Mouse (Mus musculus): ENCODE measurements at regions not wholly inside any gene's neighbourhood (a gene's known extent, or its start where the extent isn't known, plus 50 kb on each side); places are given as distances from the start of the nearest gene placed in this dataset.

GRCm38 (mm10) chr1:4671237-4672019, 136.3 kb upstream of the Gm37988 start:
- H3K9ac ChIP-seq = no peak overlapping the region
- H3K4me1 ChIP-seq (ENCODE audit: insufficient read depth) = no peaks in the 10 kb centered on the region
- ATAC-seq (no peak), DNase-seq (no peak)
- H3K27me3 ChIP-seq (ENCODE audit: insufficient read depth, low read length) = no peaks in the 10 kb centered on the region
- no peak overlapping the region for H3K4me2 ChIP-seq (ENCODE audit: low read depth)
- H3K4me3 ChIP-seq (ENCODE audit: low read depth, low read length) = no peak overlapping the region
- no peaks in the 10 kb centered on the region for H3K36me3 ChIP-seq (ENCODE audit: insufficient read depth)
- TF ChIP-seq CTCF (IDR thresholded peaks at IDR 0.05; ENCODE audit: low read depth) = no peak
- 36% methylated on average over 1 of the region's 1 CpGs for WGBS
- H3K9me3 ChIP-seq (ENCODE audit: low read length) = no peaks in the 10 kb centered on the region
- no peak overlapping the region for H3K27ac ChIP-seq (ENCODE audit: low read depth, low read length)

- Histone ChIP-seq H3K27me3 (ENCODE audit: insufficient read depth, low read length) (no peaks in the 10 kb centered on the region), H3K9me3 (ENCODE audit: low read length) (no peaks in the 10 kb centered on the region), H3K36me3 (ENCODE audit: insufficient read depth) (no peaks in the 10 kb centered on the region), H3K4me2 (ENCODE audit: low read depth) (no peak overlapping the region), H3K4me1 (ENCODE audit: insufficient read depth) (no peaks in the 10 kb centered on the region), H3K9ac (no peak overlapping the region), H3K27ac (ENCODE audit: low read depth, low read length) (no peak overlapping the region), H3K4me3 (ENCODE audit: low read depth, low read length) (no peak overlapping the region)
- DNase-seq = no peak
- WGBS = 81% methylated on average over 4 of the region's 4 CpGs
- no peak for TF ChIP-seq CTCF (IDR thresholded peaks at IDR 0.05; ENCODE audit: low read depth)
- no peak for ATAC-seq
These were observed 135.3 kb upstream of the Gm37988 start for GRCm38 (mm10) chr1:4672344-4672743.

- TF ChIP-seq CTCF (IDR thresholded peaks at IDR 0.05; ENCODE audit: low read depth) = no peak
- 96% methylated on average over 9 of the region's 9 CpGs for whole genome bisulfite sequencing
- ATAC-seq = no peak
These were observed 120.1 kb upstream of the Gm37988 start for GRCm38 (mm10) chr1:4687605-4688004.

GRCm38 (mm10) chr1:4689096-4689495, 118.6 kb upstream of the Gm37988 start:
- Histone ChIP-seq H3K36me3 (ENCODE audit: insufficient read depth) (no peaks in the 10 kb centered on the region), H3K27me3 (ENCODE audit: insufficient read depth, low read length) (no peaks in the 10 kb centered on the region), H3K9ac (no peak overlapping the region), H3K4me1 (ENCODE audit: insufficient read depth) (no peaks in the 10 kb centered on the region), H3K9me3 (ENCODE audit: low read length) (no peaks in the 10 kb centered on the region), H3K4me3 (ENCODE audit: low read depth, low read length) (no peak overlapping the region; the same call in 1 of the 2 replicates), H3K4me2 (ENCODE audit: low read depth) (peak overlapping the region; percentile 35), H3K27ac (ENCODE audit: low read depth, low read length) (no peak overlapping the region)
- DNase-seq (no peak), ATAC-seq (no peak)
- no peak for TF ChIP-seq CTCF (IDR thresholded peaks at IDR 0.05; ENCODE audit: low read depth)
- WGBS = 17% methylated on average over 26 of the region's 26 CpGs

More at GRCm38 (mm10) chr1:4687605-4688004, 120.1 kb upstream of the Gm37988 start:
- Histone ChIP-seq H3K4me2 (ENCODE audit: low read depth) (no peak overlapping the region), H3K4me3 (ENCODE audit: low read depth, low read length) (no peak overlapping the region), H3K4me1 (ENCODE audit: insufficient read depth) (no peaks in the 10 kb centered on the region), H3K27me3 (ENCODE audit: insufficient read depth, low read length) (no peaks in the 10 kb centered on the region), H3K36me3 (ENCODE audit: insufficient read depth) (no peaks in the 10 kb centered on the region), H3K9me3 (ENCODE audit: low read length) (no peaks in the 10 kb centered on the region), H3K27ac (ENCODE audit: low read depth, low read length) (no peak overlapping the region), H3K9ac (no peak overlapping the region)
- no peak for DNase-seq

GRCm38 (mm10) chr1:4703316-4703715, 104.4 kb upstream of the Gm37988 start:
- no peak for TF ChIP-seq CTCF (IDR thresholded peaks at IDR 0.05; ENCODE audit: low read depth)
- ATAC-seq (no peak), DNase-seq (no peak)
- 85% methylated on average over 3 of the region's 3 CpGs for WGBS
- Histone ChIP-seq H3K4me3 (ENCODE audit: low read depth, low read length) (no peak overlapping the region), H3K27ac (ENCODE audit: low read depth, low read length) (no peak overlapping the region), H3K9ac (no peak overlapping the region), H3K27me3 (ENCODE audit: insufficient read depth, low read length) (no peaks in the 10 kb centered on the region), H3K4me2 (ENCODE audit: low read depth) (no peak overlapping the region), H3K9me3 (ENCODE audit: low read length) (no peaks in the 10 kb centered on the region), H3K4me1 (ENCODE audit: insufficient read depth) (no peaks in the 10 kb centered on the region), H3K36me3 (ENCODE audit: insufficient read depth) (no peaks in the 10 kb centered on the region)

GRCm38 (mm10) chr1:4706171-4706570, 101.5 kb upstream of the Gm37988 start:
- Histone ChIP-seq H3K9me3 (ENCODE audit: low read length) (no peaks in the 10 kb centered on the region), H3K27ac (ENCODE audit: low read depth, low read length) (no peak overlapping the region)

GRCm38 (mm10) chr1:4722333-4722931, 85.3 kb upstream of the Gm37988 start:
- DNase-seq (no peak), ATAC-seq (no peak)
- Histone ChIP-seq H3K27ac (ENCODE audit: low read depth, low read length) (no peak overlapping the region), H3K4me2 (ENCODE audit: low read depth) (no peak overlapping the region), H3K36me3 (ENCODE audit: insufficient read depth) (no peaks in the 10 kb centered on the region), H3K27me3 (ENCODE audit: insufficient read depth, low read length) (no peaks in the 10 kb centered on the region), H3K4me1 (ENCODE audit: insufficient read depth) (no peaks in the 10 kb centered on the region), H3K9ac (no peak overlapping the region), H3K9me3 (ENCODE audit: low read length) (no peaks in the 10 kb centered on the region), H3K4me3 (ENCODE audit: low read depth, low read length) (no peak overlapping the region)
- 85% methylated on average over 10 of the region's 10 CpGs for WGBS
- TF ChIP-seq CTCF (IDR thresholded peaks at IDR 0.05; ENCODE audit: low read depth) = no peak

More at GRCm38 (mm10) chr1:4706171-4706570, 101.5 kb upstream of the Gm37988 start:
- Histone ChIP-seq H3K4me1 (ENCODE audit: insufficient read depth) (no peaks in the 10 kb centered on the region), H3K36me3 (ENCODE audit: insufficient read depth) (no peaks in the 10 kb centered on the region), H3K9ac (no peak overlapping the region), H3K4me2 (ENCODE audit: low read depth) (no peak overlapping the region), H3K4me3 (ENCODE audit: low read depth, low read length) (no peak overlapping the region), H3K27me3 (ENCODE audit: insufficient read depth, low read length) (no peaks in the 10 kb centered on the region)
- WGBS = 79% methylated on average over 6 of the region's 6 CpGs
- TF ChIP-seq CTCF (IDR thresholded peaks at IDR 0.05; ENCODE audit: low read depth) = no peak
- ATAC-seq (no peak), DNase-seq (no peak)
